Mouse (Mus musculus) midbrain, embryonic 10.5 days (tissue): ENCODE data around the gene Crybg3. TPM values are rescaled to one million over a fixed set of nuclear protein-coding genes. Genes with fewer than 3 reads are reported as not detected.

Experiments
- DNase-seq: peaks from one replicate; pipeline ENCODE4 v3.0.0-alpha.2; 2017; ENCODE audit warnings: low spot score
- H3K27ac ChIP-seq: fragments of 300-500 bp; sonication (generic); replicated peaks from 2 replicates; pipeline ENCODE4 v1.5.1; 2016; ENCODE audit warnings: mild to moderate bottlenecking
- H3K27me3 ChIP-seq: fragments of 300-500 bp; sonication (generic); 2 replicates; pipeline ENCODE4 v1.6.1; 2016; ENCODE audit warnings: low read depth, mild to moderate bottlenecking; ENCODE audit not compliant: poor library complexity, severe bottlenecking
- H3K36me3 ChIP-seq: fragments of 300-500 bp; sonication (generic); 2 replicates; pipeline ENCODE4 v1.6.1; 2016; ENCODE audit warnings: mild to moderate bottlenecking, moderate library complexity
- H3K4me1 ChIP-seq: fragments of 300-500 bp; sonication (generic); 2 replicates; pipeline ENCODE4 v1.6.1; 2016
- H3K4me3 ChIP-seq: fragments of 300-500 bp; sonication (generic); 2 replicates; pipeline ENCODE4 v1.5.1; 2016; ENCODE audit warnings: mild to moderate bottlenecking, moderate library complexity
- H3K9me3 ChIP-seq: fragments of 300-500 bp; sonication (generic); replicated peaks from 2 replicates; pipeline ENCODE4 v1.6.1; 2016; ENCODE audit warnings: mild to moderate bottlenecking
- WGBS: fragments of 180-500 bp; shearing (Covaris S2); methylation state at CpG from one replicate; pipeline ENCODE4 v1.1.7; 2016; 5-methylcytosine and 5-hydroxymethylcytosine counted together
- polyA plus RNA-seq: library from polyadenylated mRNA; unstranded; fragments of >200 nt; fragmentation: Nextera tagmentation; extraction: Ambion mirVana; gene quantifications from 2 replicates; pipeline ENCODE4 v1.2.1, GENCODE M21; 2016

Crybg3 gene
- 5.2 and 5.5 TPM in 2 replicates for polyA plus RNA-seq

DNA sequence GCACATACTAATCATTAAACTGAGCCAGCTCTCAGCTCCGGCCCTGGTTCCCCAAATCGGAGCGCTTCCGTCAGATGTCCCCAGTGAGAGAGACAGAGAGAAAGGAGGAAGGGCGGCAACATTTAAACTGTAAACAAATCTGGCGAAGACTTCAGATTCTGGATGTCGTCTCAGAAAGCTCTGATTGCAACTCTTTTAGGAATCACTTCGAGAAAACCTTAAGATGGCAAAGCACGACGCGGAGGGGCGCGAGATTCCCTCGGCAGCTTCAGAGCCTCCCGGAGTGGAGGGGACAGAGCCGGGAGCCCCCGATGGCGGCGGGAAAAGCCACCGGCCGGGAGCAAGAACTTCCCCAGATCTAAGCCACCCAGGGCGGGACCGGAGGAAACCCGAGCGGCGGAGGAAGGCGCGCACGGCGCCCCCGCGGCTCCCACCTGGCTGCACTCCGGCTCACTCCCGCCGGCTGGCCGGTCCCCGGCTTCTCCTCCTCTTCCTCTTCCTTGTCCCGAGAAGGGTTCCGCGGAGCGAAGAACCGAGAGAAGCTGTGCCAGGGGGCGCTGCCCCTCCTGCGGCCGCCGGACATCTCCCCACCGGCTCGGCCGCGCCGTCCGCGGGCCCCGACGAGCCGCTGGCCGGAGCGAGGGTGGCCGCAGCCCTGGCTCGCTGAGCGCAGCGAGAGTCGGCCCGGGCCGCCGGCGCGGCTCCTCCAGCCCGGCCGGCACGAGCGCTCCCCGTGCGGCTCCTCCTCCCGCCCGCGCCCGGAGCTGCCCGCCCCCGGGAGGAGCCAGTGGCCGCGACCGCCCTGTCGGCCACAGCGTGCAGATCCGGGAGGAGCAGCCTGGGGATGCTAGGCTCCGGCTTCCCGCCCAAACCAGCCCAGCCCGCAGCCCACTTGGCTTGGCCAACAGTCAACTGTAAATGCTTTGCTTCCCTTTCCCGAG is at the start of gene Crybg3:
Crybg3 (minus strand) TSS at position 669 of the 941 bp plus-strand sequence.
- H3K27ac ChIP-seq, result peak within 1 kb of the TSS; percentile 91
- WGBS, result under 1% methylated on average over 69 of the region's 90 CpGs

DNA sequence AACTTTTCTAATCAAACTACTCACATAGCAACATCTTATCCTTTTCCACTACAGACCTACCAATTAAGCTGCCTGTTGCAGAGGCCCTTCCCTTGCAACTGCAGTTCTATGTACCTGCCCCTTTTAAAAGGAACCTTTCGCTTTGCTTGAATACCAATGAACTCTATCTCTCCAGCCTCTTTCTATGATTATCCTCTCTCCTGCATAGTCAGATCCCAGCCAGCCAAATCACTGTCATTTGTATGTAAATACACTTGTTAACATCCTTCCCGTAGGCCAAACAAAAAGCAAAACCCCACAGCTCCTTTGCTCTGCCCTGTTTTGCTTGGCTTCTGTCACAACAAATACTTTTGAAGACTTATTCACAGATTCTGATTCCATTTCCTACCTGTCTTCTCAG is 43.0 kb upstream of the Crybg3 start:
- Histone ChIP-seq H3K27ac (no peak overlapping the region), H3K36me3 (no peaks in the 10 kb centered on the region), H3K4me3 (no peak overlapping the region), H3K4me1 (peaks cover 4% of the 10 kb centered on the region; the same call in 1 of the 2 replicates), H3K9me3 (no peaks in the 10 kb centered on the region), H3K27me3 (no peaks in the 10 kb centered on the region)
- 59% methylated on average over 2 of the region's 2 CpGs for WGBS
- DNase-seq, result no peak

More for the DNA sequence above, at the start of gene Crybg3:
- Histone ChIP-seq H3K4me1 (peaks cover 25% of the 10 kb centered on the region), H3K9me3 (no peaks in the 10 kb centered on the region), H3K27me3 (peaks cover 51% of the 10 kb centered on the region), H3K4me3 (peak within 1 kb of the TSS; percentile 80), H3K36me3 (no peaks in the 10 kb centered on the region)
- peak; percentile 77 for DNase-seq

GRCm38 (mm10) chr16:59639985-59640384 is 39.2 kb upstream of the Crybg3 start:
- no peak for DNase-seq
- Histone ChIP-seq H3K27me3 (no peaks in the 10 kb centered on the region), H3K27ac (peak overlapping the region; percentile 95; the same call in 1 of the 2 replicates), H3K36me3 (no peaks in the 10 kb centered on the region), H3K4me1 (peaks cover 13% of the 10 kb centered on the region), H3K4me3 (no peak overlapping the region), H3K9me3 (no peaks in the 10 kb centered on the region)
- 93% methylated on average over 3 of the region's 3 CpGs for WGBS

- peaks cover 13% of the 10 kb centered on the region for H3K4me1 ChIP-seq
- no peaks in the 10 kb centered on the region for H3K27me3 ChIP-seq
- peak; percentile 94 for DNase-seq
- peak within 1 kb of the TSS; percentile 95 for H3K27ac ChIP-seq
- peak within 1 kb of the TSS; percentile 75 for H3K4me3 ChIP-seq
- WGBS, result under 1% methylated on average over 46 of the region's 46 CpGs
- H3K9me3 ChIP-seq, result no peaks in the 10 kb centered on the region
- peaks cover 2% of the 10 kb centered on the region; the same call in 1 of the 2 replicates for H3K36me3 ChIP-seq
Measured at GRCm38 (mm10) chr16:59639102-59639691, 38.4 kb upstream of the Crybg3 start, which contains the start of gene Arl6. Gene Arl6, minus strand, starts transcription at chr16:59639391.

DNA sequence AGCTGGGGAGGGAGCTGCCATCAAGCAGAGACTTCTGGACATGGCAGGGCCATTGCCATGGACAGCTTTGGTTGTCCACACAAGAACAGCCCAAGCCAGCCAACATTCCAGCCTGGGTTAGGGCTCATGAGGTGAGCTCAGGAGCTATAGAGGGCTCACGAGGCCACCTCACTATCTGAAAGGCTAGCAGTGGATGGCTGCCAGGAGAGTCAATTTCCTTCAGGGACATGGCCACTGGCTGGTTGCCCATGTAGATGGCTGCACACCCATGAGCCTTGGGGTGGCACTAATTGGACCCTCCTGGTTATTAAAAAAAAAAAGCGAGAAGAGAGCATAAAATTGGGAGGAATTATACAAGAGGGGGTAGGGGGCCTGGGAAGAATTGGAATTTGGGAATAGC is 33.8 kb upstream of the Crybg3 start:
- no peaks in the 10 kb centered on the region for H3K9me3 ChIP-seq
- DNase-seq, result no peak
- no peaks in the 10 kb centered on the region for H3K27me3 ChIP-seq
- no peak overlapping the region for H3K27ac ChIP-seq
- H3K4me3 ChIP-seq, result no peak overlapping the region
- H3K4me1 ChIP-seq, result peaks cover 12% of the 10 kb centered on the region
- WGBS, result 88% methylated on average over 2 of the region's 2 CpGs
- peaks cover 29% of the 10 kb centered on the region for H3K36me3 ChIP-seq

GRCm38 (mm10) chr16:59621554-59621953 is 20.8 kb upstream of the Crybg3 start:
- no peaks in the 10 kb centered on the region for H3K9me3 ChIP-seq
- H3K27me3 ChIP-seq, result no peaks in the 10 kb centered on the region
- no peaks in the 10 kb centered on the region for H3K4me1 ChIP-seq
- no peak overlapping the region for H3K4me3 ChIP-seq
- 96% methylated on average over 2 of the region's 2 CpGs for WGBS
- H3K27ac ChIP-seq, result no peak overlapping the region
- H3K36me3 ChIP-seq, result no peaks in the 10 kb centered on the region
- DNase-seq, result no peak

DNA sequence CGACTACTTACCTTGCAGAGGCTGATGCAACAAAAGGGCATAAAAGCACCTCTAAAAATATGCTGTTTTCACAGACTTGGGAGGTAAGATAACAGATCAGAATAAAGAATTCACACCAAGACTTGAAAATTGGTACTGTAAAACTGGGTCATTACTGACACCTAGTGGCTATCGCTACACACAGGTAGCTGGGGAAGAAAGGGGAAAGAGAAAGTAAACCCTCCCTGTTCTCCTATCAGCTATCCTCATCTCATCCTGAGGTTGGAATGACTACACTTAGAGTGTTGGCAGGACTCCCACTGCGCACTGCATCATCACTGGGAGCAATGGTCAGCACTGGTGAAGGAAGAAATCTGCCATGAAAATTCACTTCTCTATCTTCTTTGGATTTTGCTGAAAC is 16.4 kb upstream of the Crybg3 start:
- Histone ChIP-seq H3K27me3 (no peaks in the 10 kb centered on the region), H3K36me3 (no peaks in the 10 kb centered on the region), H3K4me3 (no peak overlapping the region), H3K27ac (no peak overlapping the region), H3K9me3 (no peaks in the 10 kb centered on the region), H3K4me1 (no peaks in the 10 kb centered on the region)
- DNase-seq, result no peak
- 51% methylated on average over 3 of the region's 3 CpGs for WGBS

DNA sequence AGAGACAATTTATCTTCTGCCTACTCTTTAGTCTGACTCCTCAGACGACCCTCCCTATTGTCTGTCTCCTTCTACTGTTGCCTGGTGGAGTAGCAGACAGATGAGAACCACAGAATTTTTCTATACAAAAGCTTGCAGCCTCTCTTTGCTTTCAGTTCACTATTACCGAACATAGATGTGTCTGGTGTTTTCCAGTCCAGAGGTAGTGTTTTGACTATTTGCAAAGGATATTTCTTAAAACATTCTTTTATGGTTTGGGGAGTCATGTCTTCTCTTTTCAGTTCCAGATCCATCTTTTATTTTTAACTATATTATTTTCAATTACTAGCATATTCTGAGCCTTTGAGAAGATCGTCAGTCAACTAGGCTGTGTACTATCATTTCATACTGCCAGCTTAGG is 14.9 kb upstream of the Crybg3 start:
- 86% methylated on average over 3 of the region's 3 CpGs for WGBS

DNA sequence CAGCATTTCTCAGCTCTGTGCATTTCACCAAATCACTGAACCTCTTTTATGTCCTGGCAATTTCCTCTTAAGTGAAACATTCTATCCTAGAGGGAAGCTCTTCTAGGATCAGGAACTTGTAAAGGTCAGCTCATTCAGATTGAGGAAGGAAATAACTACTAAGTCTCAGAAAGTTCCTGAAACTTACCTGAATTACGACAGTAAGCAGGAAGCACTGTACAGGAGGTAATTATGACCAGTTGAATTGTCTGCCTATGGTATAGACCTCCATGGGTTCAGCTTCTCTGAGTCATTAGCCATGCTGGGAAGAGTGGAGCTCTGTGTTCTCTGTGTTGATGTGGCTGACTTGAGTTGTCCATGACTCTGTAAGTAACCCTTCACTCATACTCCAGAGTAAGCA is 10.0 kb upstream of the Crybg3 start:
- no peak overlapping the region for H3K4me3 ChIP-seq
- no peak for DNase-seq
- no peaks in the 10 kb centered on the region for H3K4me1 ChIP-seq
- no peak overlapping the region for H3K27ac ChIP-seq
- H3K9me3 ChIP-seq, result no peaks in the 10 kb centered on the region
- WGBS, result 83% methylated on average over 1 of the region's 1 CpGs
- peaks cover 11% of the 10 kb centered on the region; the same call in 1 of the 2 replicates for H3K27me3 ChIP-seq
- peaks cover 6% of the 10 kb centered on the region for H3K36me3 ChIP-seq

More for the DNA sequence above, 14.9 kb upstream of the Crybg3 start:
- no peak for DNase-seq
- no peaks in the 10 kb centered on the region for H3K9me3 ChIP-seq
- H3K27me3 ChIP-seq, result no peaks in the 10 kb centered on the region
- no peak overlapping the region for H3K27ac ChIP-seq
- no peak overlapping the region for H3K4me3 ChIP-seq
- H3K4me1 ChIP-seq, result no peaks in the 10 kb centered on the region
- H3K36me3 ChIP-seq, result peaks cover 6% of the 10 kb centered on the region

- H3K36me3 ChIP-seq, result no peaks in the 10 kb centered on the region
- peak overlapping the region; percentile 23; the same call in 1 of the 2 replicates for H3K4me3 ChIP-seq
- H3K9me3 ChIP-seq, result no peaks in the 10 kb centered on the region
- peaks cover 34% of the 10 kb centered on the region for H3K27me3 ChIP-seq
- DNase-seq, result peak; percentile 30
- WGBS, result 58% methylated on average over 15 of the region's 15 CpGs
- no peak overlapping the region for H3K27ac ChIP-seq
- H3K4me1 ChIP-seq, result peaks cover 20% of the 10 kb centered on the region
Measured at GRCm38 (mm10) chr16:59604078-59604781, 3.5 kb upstream of the Crybg3 start.

DNA sequence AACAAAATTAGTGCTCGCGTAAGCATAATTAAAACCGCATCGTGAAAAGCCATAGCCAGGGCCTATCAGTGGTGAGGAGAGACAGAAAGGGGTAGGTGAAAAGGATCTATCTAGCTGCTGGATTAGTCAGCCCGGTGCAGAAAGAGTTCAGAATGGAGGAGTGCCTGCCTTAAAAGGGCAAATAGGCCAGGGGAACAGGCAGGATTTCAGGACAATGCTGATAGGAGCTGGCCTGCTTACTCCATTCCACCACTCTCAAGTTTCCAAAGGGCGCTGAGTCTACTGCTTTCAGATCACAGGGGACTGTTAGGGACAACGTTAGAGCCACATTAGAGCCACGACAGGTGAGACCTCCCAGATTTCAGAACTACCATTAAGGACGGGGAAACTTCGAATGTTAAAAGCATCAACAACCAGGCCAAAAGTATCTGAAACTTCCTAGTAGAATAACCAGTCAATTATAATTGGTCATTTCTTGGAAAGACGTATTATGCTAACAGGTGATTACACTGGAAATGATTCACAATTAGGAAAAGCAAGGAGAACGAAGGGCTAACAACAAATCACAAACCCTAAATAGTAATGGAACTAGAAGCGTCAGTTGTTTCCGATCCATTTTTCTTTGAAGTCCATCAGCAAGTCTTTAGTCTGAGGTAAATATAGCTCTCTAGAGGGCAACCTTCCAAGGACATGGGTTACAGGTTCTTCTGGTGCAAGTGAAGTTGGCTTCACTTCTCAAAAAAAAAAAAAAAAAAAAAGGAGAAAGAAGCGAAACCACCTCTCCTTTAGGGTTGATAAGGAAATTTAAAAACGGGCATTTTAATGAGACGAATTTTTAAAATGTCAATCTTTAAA is 1.1 kb downstream of the Crybg3 start:
- Histone ChIP-seq H3K36me3 (no peaks in the 10 kb centered on the region), H3K9me3 (no peaks in the 10 kb centered on the region), H3K27me3 (peaks cover 51% of the 10 kb centered on the region), H3K4me1 (peaks cover 25% of the 10 kb centered on the region), H3K4me3 (peak overlapping the region; percentile 80), H3K27ac (0 out of 2 replicates have a peak overlapping the region, but pooled peaks have one; percentile 72)
- WGBS, result 13% methylated on average over 17 of the region's 17 CpGs
- peak; percentile 32 for DNase-seq
